Mouse (Mus musculus) heart, embryonic 12.5 days (tissue): ENCODE data around the gene Ppp1r12a. TPM values are rescaled to one million over a fixed set of nuclear protein-coding genes. Genes with fewer than 3 reads are reported as not detected.

Experiments used
- ATAC-seq: fragments of 200-750 bp; cut with Nextera tagmentation; 2 replicates; pipeline ENCODE4 v1.8.0; 2017; ENCODE audit warnings: moderate TSS enrichment, moderate library complexity; ENCODE audit not compliant: insufficient number of reproducible peaks, low FRiP score
- H3K27ac ChIP-seq: fragments of 300-500 bp; sonication (generic); 2 replicates; pipeline ENCODE4 v1.5.1; 2016; ENCODE audit warnings: mild to moderate bottlenecking, moderate library complexity; ENCODE audit not compliant: poor library complexity, severe bottlenecking
- H3K27me3 ChIP-seq: fragments of 300-500 bp; sonication (generic); replicated peaks from 2 replicates; pipeline ENCODE4 v1.6.1; 2016; ENCODE audit warnings: mild to moderate bottlenecking, moderate library complexity
- H3K36me3 ChIP-seq: fragments of 300-500 bp; sonication (generic); 2 replicates; pipeline ENCODE4 v1.6.1; 2016; ENCODE audit warnings: mild to moderate bottlenecking, moderate library complexity
- H3K4me1 ChIP-seq: fragments of 300-500 bp; sonication (generic); replicated peaks from 2 replicates; pipeline ENCODE4 v1.6.1; 2016; ENCODE audit warnings: mild to moderate bottlenecking
- H3K4me2 ChIP-seq: fragments of 300-500 bp; sonication (generic); 2 replicates; pipeline ENCODE4 v1.6.1; 2016; ENCODE audit warnings: mild to moderate bottlenecking, moderate library complexity
- H3K4me3 ChIP-seq: fragments of 300-500 bp; sonication (generic); 2 replicates; pipeline ENCODE4 v1.5.1; 2016; ENCODE audit warnings: mild to moderate bottlenecking
- H3K9ac ChIP-seq: fragments of 300-500 bp; sonication (generic); 2 replicates; pipeline ENCODE4 v1.6.1; 2016; ENCODE audit warnings: mild to moderate bottlenecking, moderate library complexity
- H3K9me3 ChIP-seq: fragments of 300-500 bp; sonication (generic); replicated peaks from 2 replicates; pipeline ENCODE4 v1.6.1; 2016; ENCODE audit warnings: mild to moderate bottlenecking, moderate library complexity
- WGBS: fragments of 180-500 bp; shearing (Covaris S2); methylation state at CpG from one replicate; pipeline ENCODE4 v1.1.7; 2016; 5-methylcytosine and 5-hydroxymethylcytosine counted together
- polyA plus RNA-seq: library from polyadenylated mRNA; unstranded; fragments of >200 nt; fragmentation: Nextera tagmentation; extraction: Ambion mirVana; gene quantifications from 2 replicates; pipeline ENCODE4 v1.2.1, GENCODE M21; 2016

The Ppp1r12a gene
- polyA plus RNA-seq, 1 experiment from 2014 or later, result 109 TPM

DNA sequence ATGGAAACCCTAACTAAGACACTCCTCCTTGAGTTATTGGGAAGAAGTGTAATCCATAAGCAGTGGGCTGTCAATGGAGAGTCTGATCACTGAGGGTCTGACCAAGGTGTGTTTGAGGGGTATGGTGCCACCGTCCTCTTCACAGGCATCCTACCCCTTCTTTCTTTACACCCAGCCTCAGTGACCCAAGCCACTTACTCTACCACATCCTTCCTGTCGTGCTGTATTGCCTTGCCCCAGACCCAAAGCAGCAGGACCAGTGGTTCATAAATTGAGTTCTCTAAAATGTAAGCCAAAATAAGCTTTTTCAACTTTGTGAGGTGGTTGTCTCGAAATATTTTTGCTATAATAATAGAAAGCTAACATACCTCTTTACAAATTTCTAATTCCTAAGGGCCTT is 22.2 kb upstream of the Ppp1r12a start:
- Histone ChIP-seq H3K27ac (no peak overlapping the region), H3K36me3 (no peaks in the 10 kb centered on the region), H3K9ac (no peak overlapping the region), H3K27me3 (no peaks in the 10 kb centered on the region), H3K4me1 (no peaks in the 10 kb centered on the region), H3K4me2 (no peak overlapping the region), H3K4me3 (no peak overlapping the region), H3K9me3 (no peaks in the 10 kb centered on the region)
- ATAC-seq, result no peak
- 65% methylated on average over 3 of the region's 3 CpGs for WGBS

- no peaks in the 10 kb centered on the region for H3K4me1 ChIP-seq
- 88% methylated on average over 3 of the region's 3 CpGs for WGBS
- ATAC-seq, result no peak
Observed at GRCm38 (mm10) chr10:108140742-108141141, 21.3 kb upstream of the Ppp1r12a start.

DNA sequence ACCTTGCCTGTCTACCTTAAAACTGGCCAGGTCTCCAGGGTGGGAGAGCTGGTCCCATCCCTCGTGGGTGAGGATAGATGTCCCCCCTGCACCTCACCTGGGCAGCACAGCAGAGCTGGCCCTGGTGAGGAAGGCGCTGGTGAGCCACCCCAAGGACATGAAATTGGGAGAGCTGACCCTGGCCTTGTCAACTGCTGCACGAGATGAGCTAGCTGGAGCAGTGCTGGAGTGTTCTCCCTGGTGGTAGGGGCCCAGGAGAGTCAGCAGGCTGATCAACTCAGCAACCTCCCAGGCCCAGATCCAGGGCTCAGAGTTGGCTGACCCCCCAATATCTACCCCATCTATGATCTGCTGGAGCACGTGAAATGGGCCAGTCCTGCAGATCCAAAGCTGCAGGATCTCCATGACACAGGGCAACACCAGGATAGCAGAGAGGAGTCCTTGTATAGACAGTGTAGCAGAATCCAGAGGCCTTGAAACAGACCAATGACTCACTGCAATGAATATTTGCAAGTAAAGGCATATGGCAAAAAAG is 17.9 kb upstream of the Ppp1r12a start:
- no peak overlapping the region for H3K27ac ChIP-seq
- ATAC-seq, result no peak
- WGBS, result 72% methylated on average over 4 of the region's 4 CpGs
- H3K4me1 ChIP-seq, result no peaks in the 10 kb centered on the region
- H3K9ac ChIP-seq, result no peak overlapping the region
- no peaks in the 10 kb centered on the region for H3K27me3 ChIP-seq
- no peaks in the 10 kb centered on the region for H3K9me3 ChIP-seq
- no peaks in the 10 kb centered on the region for H3K36me3 ChIP-seq
- no peak overlapping the region for H3K4me3 ChIP-seq
- H3K4me2 ChIP-seq, result no peak overlapping the region

More at GRCm38 (mm10) chr10:108140742-108141141, 21.3 kb upstream of the Ppp1r12a start:
- Histone ChIP-seq H3K27me3 (no peaks in the 10 kb centered on the region), H3K4me3 (no peak overlapping the region), H3K27ac (no peak overlapping the region), H3K4me2 (no peak overlapping the region), H3K9ac (no peak overlapping the region), H3K9me3 (no peaks in the 10 kb centered on the region), H3K36me3 (no peaks in the 10 kb centered on the region)

DNA sequence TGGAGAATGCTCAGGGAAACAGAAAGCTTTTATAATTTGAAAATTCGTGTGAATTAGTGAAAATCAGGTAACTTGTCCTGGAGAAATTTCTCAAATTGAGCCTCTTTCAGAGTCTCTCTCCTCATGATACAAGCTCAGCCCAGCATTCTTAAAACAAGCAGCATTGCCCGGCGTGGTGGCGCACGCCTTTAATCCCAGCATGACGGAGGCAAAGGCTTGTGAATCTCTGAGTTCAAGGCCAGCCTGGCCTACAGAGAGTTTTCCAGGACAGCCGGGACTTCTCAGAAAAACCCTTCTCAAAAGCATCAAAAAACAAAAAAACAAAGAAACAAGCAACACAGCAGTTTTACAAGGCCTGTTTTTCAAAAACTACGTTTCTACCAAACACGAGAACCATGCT is 16.3 kb upstream of the Ppp1r12a start:
- 88% methylated on average over 9 of the region's 9 CpGs for WGBS
- no peaks in the 10 kb centered on the region for H3K36me3 ChIP-seq
- no peaks in the 10 kb centered on the region for H3K9me3 ChIP-seq
- no peak for ATAC-seq
- H3K27me3 ChIP-seq, result no peaks in the 10 kb centered on the region
- H3K9ac ChIP-seq, result no peak overlapping the region
- H3K4me1 ChIP-seq, result no peaks in the 10 kb centered on the region
- no peak overlapping the region for H3K4me3 ChIP-seq
- no peak overlapping the region for H3K27ac ChIP-seq
- H3K4me2 ChIP-seq, result no peak overlapping the region

GRCm38 (mm10) chr10:108147031-108147430 is 15.0 kb upstream of the Ppp1r12a start:
- Histone ChIP-seq H3K4me3 (no peak overlapping the region), H3K36me3 (no peaks in the 10 kb centered on the region), H3K4me2 (no peak overlapping the region), H3K27me3 (no peaks in the 10 kb centered on the region), H3K9ac (no peak overlapping the region), H3K27ac (no peak overlapping the region), H3K4me1 (no peaks in the 10 kb centered on the region), H3K9me3 (no peaks in the 10 kb centered on the region; the same call in 1 of the 2 replicates)
- no peak for ATAC-seq
- WGBS, result 72% methylated on average over 9 of the region's 9 CpGs

- WGBS, result 77% methylated on average over 3 of the region's 3 CpGs
- Histone ChIP-seq H3K9ac (no peak overlapping the region), H3K9me3 (no peaks in the 10 kb centered on the region; the same call in 1 of the 2 replicates), H3K4me3 (no peak overlapping the region), H3K27ac (no peak overlapping the region), H3K27me3 (no peaks in the 10 kb centered on the region), H3K36me3 (no peaks in the 10 kb centered on the region), H3K4me1 (peaks cover 13% of the 10 kb centered on the region), H3K4me2 (no peak overlapping the region)
- no peak for ATAC-seq
Observed at GRCm38 (mm10) chr10:108153301-108153700, 8.7 kb upstream of the Ppp1r12a start.

GRCm38 (mm10) chr10:108155042-108155686 is 6.8 kb upstream of the Ppp1r12a start:
- peak overlapping the region; percentile 56; the same call in 1 of the 2 replicates for H3K27ac ChIP-seq
- no peaks in the 10 kb centered on the region for H3K36me3 ChIP-seq
- no peaks in the 10 kb centered on the region; the same call in 1 of the 2 replicates for H3K9me3 ChIP-seq
- H3K27me3 ChIP-seq, result no peaks in the 10 kb centered on the region
- ATAC-seq, result peak; percentile 61; the same call in 1 of the 2 replicates
- peak overlapping the region; percentile 61 for H3K4me2 ChIP-seq
- H3K4me1 ChIP-seq, result peaks cover 13% of the 10 kb centered on the region
- peak overlapping the region; percentile 25 for H3K4me3 ChIP-seq
- no peak overlapping the region for H3K9ac ChIP-seq
- WGBS, result 28% methylated on average over 21 of the region's 21 CpGs

GRCm38 (mm10) chr10:108155687-108156067 is 6.3 kb upstream of the Ppp1r12a start:
- Histone ChIP-seq H3K9ac (no peak overlapping the region), H3K27me3 (no peaks in the 10 kb centered on the region), H3K4me1 (peaks cover 13% of the 10 kb centered on the region), H3K9me3 (no peaks in the 10 kb centered on the region; the same call in 1 of the 2 replicates), H3K4me2 (peak overlapping the region; percentile 61), H3K4me3 (peak overlapping the region; percentile 25; the same call in 1 of the 2 replicates), H3K36me3 (no peaks in the 10 kb centered on the region), H3K27ac (peak overlapping the region; percentile 56; the same call in 1 of the 2 replicates)
- 53% methylated on average over 7 of the region's 7 CpGs for WGBS
- no peak for ATAC-seq

- Histone ChIP-seq H3K4me2 (no peak overlapping the region), H3K9me3 (no peaks in the 10 kb centered on the region; the same call in 1 of the 2 replicates), H3K9ac (no peak overlapping the region), H3K36me3 (no peaks in the 10 kb centered on the region), H3K4me3 (no peak overlapping the region), H3K4me1 (peaks cover 15% of the 10 kb centered on the region), H3K27me3 (no peaks in the 10 kb centered on the region), H3K27ac (no peak overlapping the region)
- ATAC-seq, result no peak
- WGBS, result 87% methylated on average over 3 of the region's 3 CpGs
Observed at GRCm38 (mm10) chr10:108156128-108156527, 5.9 kb upstream of the Ppp1r12a start.

GRCm38 (mm10) chr10:108159002-108159401 is 3.0 kb upstream of the Ppp1r12a start:
- Histone ChIP-seq H3K9ac (no peak overlapping the region), H3K4me2 (no peak overlapping the region), H3K4me1 (peaks cover 15% of the 10 kb centered on the region), H3K9me3 (no peaks in the 10 kb centered on the region), H3K27me3 (no peaks in the 10 kb centered on the region), H3K36me3 (no peaks in the 10 kb centered on the region), H3K27ac (no peak overlapping the region), H3K4me3 (no peak overlapping the region)
- no peak for ATAC-seq
- WGBS, result 83% methylated on average over 14 of the region's 14 CpGs

DNA sequence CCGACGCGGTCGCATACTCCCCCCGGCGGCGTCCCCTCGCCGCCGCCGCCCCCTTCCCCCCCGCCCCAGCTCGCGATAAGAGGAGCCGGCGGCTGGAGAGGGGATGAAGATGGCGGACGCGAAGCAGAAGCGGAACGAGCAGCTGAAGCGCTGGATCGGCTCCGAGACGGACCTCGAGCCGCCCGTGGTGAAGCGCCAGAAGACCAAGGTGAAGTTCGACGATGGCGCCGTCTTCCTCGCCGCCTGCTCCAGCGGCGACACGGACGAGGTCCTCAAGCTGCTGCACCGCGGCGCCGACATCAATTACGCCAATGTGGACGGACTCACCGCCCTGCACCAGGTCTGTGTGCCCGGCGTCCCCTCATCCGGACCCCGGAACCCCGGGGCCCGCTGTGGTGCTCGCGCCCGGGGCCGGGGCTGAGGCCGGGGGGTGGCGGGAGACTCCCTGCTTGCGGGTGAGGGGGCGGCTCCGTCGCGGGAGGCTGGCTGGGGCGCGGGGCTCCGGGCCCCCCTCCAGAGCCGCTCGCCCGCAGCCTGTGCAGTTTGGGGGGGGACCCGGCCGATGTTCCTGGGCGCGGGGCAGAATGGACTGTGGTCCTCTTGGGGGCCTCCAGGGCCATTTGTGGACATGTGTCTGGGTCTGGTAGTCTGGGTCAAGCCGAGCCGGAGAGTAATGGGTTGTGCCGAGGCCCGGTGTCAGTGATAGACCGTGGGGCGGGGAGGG is 466 bp downstream of the Ppp1r12a start:
- Histone ChIP-seq H3K36me3 (no peaks in the 10 kb centered on the region; the same call in 1 of the 2 replicates), H3K4me2 (peak overlapping the region; percentile 69), H3K27ac (peak overlapping the region; percentile 97), H3K4me3 (peak overlapping the region; percentile 98), H3K4me1 (peaks cover 21% of the 10 kb centered on the region), H3K27me3 (no peaks in the 10 kb centered on the region), H3K9me3 (no peaks in the 10 kb centered on the region), H3K9ac (peak overlapping the region; percentile 100)
- WGBS, result under 1% methylated on average over 68 of the region's 79 CpGs
- peak; percentile 46 for ATAC-seq
